Mouse (Mus musculus): ENCODE measurements around the gene Trap1.
"Not testable (repeated sequence)": the region's sequence is repeated elsewhere in the genome, so short reads cannot be mapped to it uniquely, and the experiment has no call there.

Gene Trap1

DNA sequence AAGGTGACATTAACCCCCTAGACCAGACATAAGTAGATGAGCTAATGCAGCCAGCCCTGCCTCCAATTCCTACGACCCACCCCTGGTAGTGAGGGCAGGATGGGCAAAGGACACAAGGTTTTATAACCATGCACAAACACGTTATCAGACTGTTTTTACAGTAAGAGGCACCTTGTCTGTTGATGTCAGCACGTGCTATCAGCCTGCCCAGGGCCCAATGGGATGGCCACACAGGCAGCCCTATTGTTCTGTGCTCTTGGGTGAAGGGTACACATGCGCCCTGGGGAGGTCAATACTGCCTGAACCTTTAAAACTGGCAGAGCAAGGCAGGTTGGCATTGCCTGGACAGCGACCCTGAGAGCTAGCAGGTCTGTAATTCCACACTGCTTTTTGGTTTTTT lies 40.8 kb downstream of the Trap1 start, which contains the start of gene Dnase1:
Gene Dnase1, plus strand, starts transcription at position 136 of the 400 bp plus-strand sequence.
- no peak for DNase-seq (ENCODE audit: low spot score in 2 of 2)

DNA sequence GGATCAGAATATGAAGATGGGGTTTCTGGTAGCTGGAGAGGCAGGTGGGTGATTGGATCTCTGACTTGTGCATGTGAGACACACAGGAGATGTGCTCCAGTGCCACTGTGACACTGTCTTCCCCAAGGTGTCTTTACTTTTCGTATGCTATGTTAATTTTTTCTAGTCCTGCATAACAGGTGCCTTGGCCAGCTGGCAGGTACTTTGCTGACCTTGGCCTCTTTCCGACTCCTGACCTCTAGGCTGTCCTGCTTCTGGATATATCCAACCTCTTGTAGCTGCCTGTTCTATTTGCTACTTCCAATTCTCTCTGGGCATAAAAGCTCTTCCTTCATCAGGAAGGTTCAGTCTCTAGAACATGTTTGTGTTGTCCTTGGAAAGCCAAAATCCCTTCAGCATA lies 42.1 kb downstream of the Trap1 start:
- DNase-seq (ENCODE audit: low spot score in 2 of 2), result no peak

DNA sequence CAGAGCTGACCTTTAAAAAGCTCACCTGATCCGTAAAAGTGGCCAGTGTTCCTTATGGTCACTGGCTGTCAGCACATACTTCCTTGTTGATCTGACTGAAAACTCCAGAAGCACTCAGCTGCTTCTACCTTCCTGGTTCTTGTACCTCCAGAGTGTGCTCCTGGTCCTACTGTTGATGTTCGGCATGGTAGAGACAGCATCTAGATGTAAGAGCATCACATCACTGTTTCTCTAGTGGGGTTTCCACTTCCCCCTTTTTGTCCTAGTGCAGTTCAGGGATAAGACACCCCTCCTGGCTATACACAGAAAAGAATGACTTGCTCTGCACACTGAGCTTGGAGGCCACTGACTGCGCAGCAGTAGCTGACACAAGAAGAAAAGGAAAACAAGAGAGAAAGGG lies 43.2 kb downstream of the Trap1 start:
- no peak for DNase-seq (ENCODE audit: low spot score in 2 of 2)

DNA sequence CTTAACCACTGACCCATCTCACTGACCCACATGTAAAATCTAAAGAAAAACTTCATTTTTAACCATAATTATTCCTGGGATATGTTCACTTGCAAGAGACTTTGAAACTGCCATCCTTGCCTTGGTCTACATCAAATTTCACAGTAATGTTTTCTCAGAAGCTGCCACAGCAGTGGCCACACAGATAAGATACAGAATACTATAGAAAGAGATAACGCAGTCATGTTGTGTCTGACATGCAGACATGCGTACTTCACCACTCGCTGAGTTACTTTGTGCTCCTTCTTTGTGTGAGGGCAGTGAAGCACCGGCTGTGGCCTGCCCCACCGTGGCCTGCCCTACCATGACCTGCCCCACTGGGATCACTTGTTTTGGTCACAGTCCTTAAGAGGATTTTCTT lies 43.7 kb downstream of the Trap1 start:
- DNase-seq (ENCODE audit: low spot score in 2 of 2), result no peak

DNA sequence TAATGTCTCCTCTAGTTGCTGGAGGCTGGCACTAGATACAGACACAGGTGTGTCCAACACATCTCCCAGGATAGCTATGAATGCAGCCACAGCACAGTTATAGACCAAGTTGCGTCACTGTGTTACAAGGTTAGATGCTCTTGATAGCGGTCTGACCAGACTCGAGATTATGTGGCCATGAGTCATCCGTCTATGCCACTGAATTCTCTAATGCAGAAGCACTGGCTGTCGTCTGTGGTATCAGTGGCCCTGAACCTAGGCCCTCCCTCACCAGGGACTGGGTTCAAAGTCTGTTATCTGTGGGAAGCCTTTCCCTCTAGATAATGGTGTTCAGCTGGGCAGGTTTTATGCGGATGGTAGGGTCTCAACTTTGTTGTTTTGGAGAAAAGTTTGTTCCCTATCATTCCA lies 45.3 kb downstream of the Trap1 start:
- DNase-seq (ENCODE audit: low spot score in 2 of 2), result peak in 1 of 2 experiments; percentile 14

DNA sequence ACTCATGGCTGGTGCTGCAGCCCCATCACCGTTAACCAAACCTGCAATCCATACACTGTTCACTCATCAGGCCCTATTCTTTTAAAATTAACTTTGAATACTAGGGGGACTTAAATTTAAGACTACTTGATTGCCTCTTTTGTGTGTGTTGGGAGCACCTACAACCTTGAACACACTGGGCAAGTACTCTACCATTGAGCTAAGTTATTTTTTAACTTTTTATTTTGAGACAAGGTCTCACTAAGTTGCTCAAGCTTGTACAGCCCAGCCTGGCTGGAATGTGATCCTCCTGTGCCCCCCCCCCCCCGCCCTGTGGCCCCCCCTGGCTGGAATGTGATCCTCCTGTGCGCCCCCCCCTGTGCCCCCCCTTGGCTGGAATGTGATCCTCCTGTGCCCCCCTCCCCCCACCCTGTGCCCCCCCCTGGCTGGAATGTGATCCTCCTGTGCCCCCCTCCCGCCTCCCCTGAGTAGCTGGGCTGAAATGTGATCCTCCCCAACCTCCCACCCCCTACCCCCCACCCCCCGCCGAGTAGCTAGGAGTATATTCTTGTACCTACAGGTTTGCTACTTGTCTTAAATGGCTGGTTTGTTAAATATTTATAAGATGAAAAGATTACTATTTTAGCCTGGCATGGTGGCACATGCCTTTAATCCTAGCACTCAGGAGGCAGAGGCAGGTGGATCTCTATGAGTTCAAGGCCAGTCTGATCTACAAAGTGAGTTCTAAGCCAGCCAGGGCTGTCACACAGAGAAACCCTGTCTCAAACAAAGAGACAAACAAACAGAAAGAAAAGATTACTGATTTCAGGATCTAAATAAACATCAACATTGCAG lies 46.0 kb downstream of the Trap1 start:
- no peak for DNase-seq (ENCODE audit: low spot score in 2 of 2)

DNA sequence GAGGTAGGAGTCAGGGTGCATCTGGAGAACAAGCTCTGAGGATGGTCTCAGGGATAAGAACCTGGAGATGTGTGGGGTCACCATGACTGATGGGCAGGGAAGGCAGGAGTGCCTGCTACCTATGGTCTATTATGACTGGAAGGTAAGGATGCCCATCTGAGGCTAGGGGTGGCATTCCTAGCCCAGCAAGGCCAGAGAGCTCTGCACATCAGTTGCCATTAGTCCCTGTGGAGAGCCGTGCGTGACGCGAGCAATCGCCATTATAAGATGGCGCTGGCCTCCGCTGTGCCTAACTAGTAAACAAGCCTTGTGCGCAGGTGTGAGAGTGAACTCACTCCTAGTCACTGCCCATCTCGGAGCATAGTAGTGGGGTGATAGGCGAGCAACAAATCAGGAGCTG lies 47.1 kb downstream of the Trap1 start:
- DNase-seq (ENCODE audit: low spot score in 2 of 2), result no peak

DNA sequence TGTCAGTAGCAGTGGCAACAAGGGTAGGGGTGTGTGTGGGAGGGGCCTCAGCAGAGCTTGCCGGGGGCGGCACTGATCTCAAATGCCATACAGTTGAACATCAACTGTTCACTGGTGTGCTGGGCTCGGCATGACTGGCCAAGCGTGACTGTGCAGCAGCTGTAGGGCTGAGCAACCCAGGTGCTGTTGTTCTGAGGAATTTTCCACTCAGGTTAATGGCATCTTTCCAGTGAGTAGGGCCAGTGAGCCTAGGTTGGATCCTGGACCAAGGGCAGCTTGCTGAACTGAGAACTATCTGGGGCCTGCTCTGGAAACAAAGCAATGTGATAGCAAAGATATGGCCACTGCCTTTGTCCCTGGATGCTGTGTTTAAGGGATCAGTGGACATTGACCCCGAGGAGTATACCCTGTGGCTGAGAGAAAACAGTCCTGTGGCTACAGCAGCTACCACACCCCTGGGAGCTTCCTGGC lies 48.2 kb downstream of the Trap1 start:
- no peak for DNase-seq (ENCODE audit: low spot score in 2 of 2)

DNA sequence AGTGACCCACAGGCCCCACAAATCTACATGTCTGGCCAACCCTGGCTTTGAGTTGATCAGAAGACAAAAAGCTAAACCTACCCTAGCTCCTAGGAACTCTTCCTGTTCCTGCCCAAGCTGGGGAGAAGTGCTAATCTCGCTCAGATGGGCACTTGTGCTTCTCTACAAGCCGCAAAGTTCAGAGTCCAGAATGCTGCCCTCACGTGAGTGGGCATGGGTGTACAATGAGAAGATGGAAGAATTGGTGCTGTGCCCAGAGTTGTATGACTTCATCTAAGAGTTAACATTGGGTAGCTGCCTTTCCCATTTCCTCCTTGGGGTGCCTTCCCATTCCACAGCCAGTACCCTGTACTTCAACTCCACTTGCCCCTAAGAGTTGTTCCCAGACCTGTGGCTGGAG lies 50.4 kb downstream of the Trap1 start:
- no peak for DNase-seq (ENCODE audit: low spot score in 2 of 2)

DNA sequence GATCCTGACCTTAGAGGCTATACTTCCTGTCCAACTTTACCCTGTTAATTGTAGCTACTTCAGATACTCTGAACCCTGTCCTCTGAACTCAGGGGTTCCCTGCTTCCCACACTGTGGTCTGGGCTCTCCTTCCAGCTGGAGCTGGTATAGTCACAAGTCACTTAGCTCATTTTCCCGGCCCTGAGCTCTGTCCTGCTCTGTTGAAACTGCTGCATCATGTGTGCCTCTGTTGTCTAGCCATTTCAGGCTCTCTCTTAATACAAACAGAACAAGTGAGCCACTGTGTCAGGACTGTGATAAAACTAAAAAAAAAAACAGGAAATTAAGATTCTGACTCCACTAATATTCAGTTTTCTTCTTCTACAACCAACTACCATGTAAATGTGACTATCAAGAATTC lies 51.0 kb downstream of the Trap1 start:
- DNase-seq (ENCODE audit: low spot score in 2 of 2), result no peak

DNA sequence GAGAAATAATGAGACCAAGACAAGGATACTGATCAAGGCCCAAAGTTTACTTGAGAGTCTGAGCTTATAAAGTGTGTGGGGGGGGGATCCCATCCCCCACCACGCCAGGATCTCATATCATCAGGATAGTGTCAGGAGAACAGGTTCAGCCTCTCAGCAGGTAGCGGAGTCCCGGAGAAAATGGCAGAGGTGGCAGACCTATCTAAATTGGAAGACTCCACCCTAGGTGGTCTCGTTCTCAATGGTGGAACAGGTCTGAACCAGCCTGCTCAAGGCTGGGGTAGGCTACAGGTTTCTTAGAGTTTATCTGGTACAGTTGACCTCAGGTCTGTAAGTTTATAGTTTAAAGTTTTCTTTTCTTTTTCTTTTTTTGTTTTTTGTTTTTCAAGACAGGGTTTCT lies 54.9 kb downstream of the Trap1 start:
- no peak for DNase-seq (ENCODE audit: low spot score in 2 of 2)

DNA sequence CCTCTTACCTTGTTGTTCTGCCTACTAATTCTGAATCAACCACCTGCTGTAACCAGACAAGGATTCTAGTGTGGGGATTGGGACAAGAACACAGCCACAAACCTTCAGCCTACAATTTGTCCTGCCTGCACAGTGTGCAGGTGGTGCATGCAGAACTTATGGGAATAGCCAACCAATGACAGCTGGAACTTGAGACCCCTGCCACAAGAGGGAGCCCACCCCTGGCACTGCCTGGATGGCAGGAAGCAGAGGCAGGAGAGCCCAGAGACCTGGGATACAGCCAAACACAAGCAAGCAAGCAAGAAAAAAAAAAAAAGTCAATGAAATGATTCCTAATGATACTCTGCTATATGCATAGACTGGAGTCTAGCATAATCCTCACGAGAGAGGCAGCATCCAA lies 56.4 kb downstream of the Trap1 start:
- no peak for DNase-seq (ENCODE audit: low spot score in 2 of 2)

DNA sequence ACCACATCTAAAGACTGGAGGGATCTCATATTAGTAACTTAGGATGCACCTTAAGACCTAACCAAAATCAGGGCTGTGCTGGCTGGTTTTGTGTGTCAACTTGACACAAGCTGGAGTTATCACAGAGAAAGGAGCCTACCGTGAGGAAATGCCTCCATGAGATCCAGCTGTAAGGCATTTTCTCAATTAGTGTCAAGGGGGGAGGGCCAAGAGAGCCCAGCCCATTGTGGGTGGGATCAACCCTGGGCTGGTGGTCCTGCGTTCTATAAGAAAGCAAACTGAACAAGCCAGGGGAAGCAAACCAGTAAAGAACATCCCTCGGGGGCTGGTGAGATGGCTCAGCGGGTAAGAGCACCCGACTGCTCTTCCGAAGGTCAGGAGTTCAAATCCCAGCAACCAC lies 60.2 kb downstream of the Trap1 start:
- not testable (repeated sequence) for DNase-seq (ENCODE audit: low spot score in 2 of 2)

DNA sequence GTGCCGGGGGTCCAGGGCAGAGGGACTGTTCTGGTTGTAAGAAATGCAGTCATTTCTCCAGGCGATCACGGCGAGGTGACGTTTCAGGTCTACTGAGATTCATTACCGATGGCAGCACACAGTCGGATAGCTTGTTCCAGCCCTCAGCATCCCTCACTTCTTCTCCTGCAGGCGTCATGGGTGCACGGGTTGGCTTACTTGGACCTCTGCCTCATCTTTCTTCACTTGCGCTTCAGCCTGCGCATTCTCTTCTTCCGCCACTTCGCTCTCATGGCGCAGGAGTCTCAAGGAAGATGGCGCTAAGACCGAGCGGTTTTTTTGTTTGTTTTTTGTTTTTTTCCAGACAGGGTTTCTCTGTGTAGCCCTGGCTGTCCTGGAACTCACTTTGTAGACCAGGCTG lies 60.8 kb downstream of the Trap1 start:
- not testable (repeated sequence) for DNase-seq (ENCODE audit: low spot score in 2 of 2)

DNA sequence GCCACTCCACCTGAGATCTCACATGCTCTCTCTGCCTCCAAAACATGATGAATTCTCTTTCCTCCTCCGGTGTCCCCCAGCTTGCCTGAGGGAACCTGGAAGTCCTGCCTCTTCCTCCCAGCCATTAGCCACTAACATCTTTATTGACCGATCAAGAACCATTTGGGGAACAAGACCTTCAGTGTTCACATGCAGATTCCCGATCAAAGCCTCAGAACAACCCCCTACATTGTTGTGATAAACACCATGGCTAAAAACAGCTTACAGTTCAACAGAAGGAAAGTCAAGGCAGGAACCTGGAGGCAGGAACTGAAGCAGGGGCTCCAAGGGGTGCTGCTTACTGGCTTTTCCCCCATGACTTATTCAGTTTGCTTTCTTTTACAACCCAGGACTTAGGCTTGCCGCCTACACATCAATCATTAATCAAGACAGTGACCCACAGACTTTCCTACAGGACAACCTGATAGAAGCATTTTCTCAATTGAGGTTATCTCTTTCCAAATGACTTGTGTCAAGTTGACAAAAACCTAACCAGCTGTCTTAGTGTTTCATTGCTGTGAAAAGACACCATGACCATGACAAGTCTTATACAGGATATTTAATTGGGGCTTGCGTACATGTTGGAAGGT lies 63.5 kb downstream of the Trap1 start:
- no peak for DNase-seq (ENCODE audit: low spot score in 2 of 2)

DNA sequence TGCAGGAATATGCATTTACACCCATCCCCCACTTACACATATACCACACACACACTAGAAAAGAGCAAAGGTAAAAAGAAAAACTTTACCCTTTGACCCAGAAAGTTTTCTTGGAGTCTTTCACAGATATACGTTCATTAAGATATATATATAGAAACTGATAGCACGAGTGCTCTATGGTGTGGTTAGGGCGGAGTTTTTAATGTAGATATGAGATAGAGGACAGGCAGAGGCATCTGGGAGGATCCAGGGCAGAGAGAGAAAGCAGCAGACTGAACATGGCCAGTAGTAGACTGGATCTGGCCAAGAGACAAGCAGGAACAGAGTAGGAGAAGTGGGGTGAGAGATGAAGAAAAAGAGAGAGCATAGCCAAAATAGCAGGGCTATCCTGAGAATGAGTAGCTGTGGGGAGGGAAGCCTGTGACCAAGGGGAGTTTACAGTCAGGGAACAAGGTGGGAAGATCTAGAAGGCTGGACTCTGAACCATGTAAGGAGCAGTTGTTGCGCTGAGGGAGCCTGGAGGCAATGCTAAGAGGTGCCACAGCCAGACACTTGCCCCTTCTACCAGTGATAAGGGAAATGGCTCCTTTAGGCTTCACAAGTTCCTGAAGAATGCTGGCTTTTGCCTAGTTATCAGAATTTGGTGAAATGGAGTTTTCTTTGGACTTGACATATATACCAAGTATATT lies 64.6 kb downstream of the Trap1 start:
- no peak for DNase-seq (ENCODE audit: low spot score in 2 of 2)

DNA sequence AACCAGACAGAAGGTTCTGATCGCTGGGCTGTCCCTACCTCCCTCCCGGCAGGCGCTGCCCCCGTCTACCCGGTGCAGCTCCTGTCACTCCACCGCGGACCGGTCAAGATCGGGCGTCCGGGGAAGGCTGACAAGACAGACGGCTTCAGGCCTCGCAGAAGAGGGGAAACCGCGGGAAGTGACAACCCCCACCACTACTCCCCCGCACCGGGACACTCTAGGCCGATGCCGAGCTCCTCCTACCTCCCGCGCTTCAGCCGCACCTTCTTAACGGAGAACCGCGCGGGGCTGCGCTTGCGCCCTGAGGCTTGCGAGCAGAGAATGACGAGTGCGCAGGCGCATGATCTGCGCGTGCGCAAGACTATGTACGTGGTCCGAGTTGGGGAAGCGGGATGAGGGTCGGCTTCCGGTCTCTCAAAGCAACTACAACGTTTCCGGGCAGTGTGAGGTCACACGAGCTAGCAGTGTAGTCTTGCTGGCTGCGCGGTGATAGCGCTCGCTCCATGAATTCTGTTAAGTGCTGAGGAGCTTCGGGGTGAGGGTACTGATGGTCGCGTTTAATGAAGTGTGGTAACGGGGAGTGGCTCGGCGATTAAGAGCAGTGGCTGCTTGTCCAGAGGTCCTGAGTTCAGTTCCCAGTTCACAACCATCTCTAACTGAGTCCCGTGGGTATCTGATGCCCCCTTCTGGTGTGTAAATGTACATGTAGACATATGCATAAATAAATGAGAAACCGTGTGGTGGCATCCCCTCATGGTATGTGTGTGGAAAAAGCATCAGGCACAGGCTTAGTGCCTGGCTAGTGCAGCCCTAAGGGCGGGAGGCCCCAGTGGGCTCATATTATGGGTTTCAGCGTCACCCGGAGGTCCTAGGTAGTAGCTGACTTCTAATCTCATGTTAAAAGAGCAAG lies 73.9 kb downstream of the Trap1 start, which contains the start of gene Slx4:
Gene Slx4, minus strand, starts transcription at position 282 of the 910 bp plus-strand sequence.
- peak; percentile 89 to 92 for DNase-seq (ENCODE audit: low spot score in 2 of 2)
